Mouse (Mus musculus): Measurements from ENCODE around the gene Hoxa6. TPM values are rescaled to one million over a fixed set of nuclear protein-coding genes. Genes with fewer than 3 reads are reported as not detected.

Gene Hoxa6
- total RNA-seq, 2 experiments from 2014 or later = 3.0 to 3.5 TPM

DNA sequence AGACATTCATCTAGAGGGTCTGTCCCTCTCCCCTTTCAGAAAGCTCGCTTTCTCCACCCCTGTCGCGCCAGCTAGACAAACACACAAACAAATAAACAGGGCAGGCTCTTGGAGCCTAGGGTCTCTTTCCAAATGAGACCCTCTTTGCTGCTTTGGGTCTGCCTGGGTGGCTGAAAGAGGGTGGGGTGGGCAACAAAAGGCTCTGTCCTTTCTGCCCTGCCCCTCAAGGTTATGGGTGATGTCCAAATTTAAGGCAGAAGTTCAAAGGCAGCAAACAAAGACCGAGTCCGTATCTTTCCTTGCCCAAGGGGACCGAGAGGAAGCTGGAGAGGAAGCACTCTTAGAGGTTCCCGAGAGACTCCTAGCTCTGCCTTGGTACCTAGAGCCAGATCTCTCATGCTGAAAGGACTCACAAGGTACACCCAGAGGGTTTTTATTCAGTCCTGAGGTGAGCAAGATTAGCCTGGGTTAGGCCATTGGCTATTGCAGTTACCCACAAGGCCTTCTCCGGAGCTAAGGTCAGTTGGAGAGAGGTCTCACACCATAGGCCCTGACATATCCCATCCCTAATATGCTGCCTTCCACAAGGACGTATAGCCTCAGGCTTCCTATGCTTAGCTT lies 32.6 kb upstream of the Hoxa6 start:
- DNase-seq (ENCODE audit: low spot score in 2 of 2) = no peak

DNA sequence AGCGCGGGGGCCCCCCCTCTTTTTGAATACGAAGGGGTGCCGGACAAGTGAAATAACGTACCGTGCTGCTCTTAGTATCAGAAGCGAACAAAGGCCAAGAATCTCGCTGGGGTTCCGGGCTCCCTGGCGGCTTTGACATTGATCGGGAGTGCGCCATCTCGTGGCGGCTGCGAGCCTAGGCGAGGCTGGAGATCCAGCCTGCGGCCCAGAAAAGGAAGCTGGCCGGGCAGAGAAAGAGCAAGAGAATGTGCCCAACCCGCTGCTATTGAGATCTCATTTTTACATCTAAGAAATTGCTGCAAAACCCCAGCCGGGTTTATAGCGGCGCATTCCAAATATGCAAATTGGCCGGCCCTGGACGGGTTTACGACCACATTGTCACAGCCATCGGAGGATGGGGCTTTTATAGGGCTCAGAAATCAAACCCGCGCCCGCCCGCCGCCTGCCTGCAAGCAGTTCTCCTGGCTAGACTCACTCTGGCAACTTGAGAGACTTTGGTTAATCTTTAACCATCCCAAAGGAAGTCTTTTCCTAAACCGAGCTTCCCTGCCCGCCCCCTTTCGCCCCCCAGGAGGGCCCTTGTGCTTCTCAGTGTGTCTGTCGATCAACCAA lies 32.0 kb upstream of the Hoxa6 start, which contains the start of gene Hoxa10:
Gene Hoxa10 (minus strand): TSS at position 466 of the 612 bp plus-strand sequence.
- peak; percentile 90 to 93 for DNase-seq (ENCODE audit: low spot score in 2 of 2)

GRCm38 (mm10) chr6:52239625-52240388 lies 31.3 kb upstream of the Hoxa6 start:
- no peak for DNase-seq (ENCODE audit: low spot score in 2 of 2)

- no peak for DNase-seq (ENCODE audit: low spot score in 2 of 2)
Observed at GRCm38 (mm10) chr6:52238976-52239375, 30.5 kb upstream of the Hoxa6 start.

- DNase-seq (ENCODE audit: low spot score in 2 of 2) = no peak
Observed at GRCm38 (mm10) chr6:52238155-52238545, 29.6 kb upstream of the Hoxa6 start.

GRCm38 (mm10) chr6:52237346-52238154 lies 29.0 kb upstream of the Hoxa6 start:
- no peak for DNase-seq (ENCODE audit: low spot score in 2 of 2)

DNA sequence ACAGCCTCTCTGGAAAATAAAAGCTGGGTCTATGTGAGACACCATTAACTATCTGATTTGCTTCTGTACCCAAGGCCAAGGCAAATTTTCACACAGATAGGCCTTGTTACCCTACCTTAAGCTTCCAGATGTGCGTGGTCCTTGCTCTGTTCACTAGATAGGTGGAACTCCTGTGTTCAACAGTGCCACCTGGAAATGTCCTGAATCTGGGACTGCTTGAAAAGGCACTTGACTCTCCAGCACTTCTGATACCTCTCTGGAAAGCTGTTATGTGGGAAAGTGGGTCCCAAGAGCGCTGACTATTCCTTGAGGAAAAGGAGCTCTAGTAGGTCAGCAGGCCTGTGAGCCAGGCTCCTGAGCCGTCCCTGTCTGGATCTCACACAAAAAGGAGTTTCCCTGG lies 28.3 kb upstream of the Hoxa6 start:
- DNase-seq (ENCODE audit: low spot score in 2 of 2) = no peak

GRCm38 (mm10) chr6:52235866-52236265 lies 27.3 kb upstream of the Hoxa6 start:
- DNase-seq (ENCODE audit: low spot score in 2 of 2) = no peak

GRCm38 (mm10) chr6:52235267-52235666 lies 26.7 kb upstream of the Hoxa6 start:
- DNase-seq (ENCODE audit: low spot score in 2 of 2) = no peak

- peak; percentile 58 to 74 for DNase-seq (ENCODE audit: low spot score in 2 of 2)
Observed at GRCm38 (mm10) chr6:52234428-52235140, 26.1 kb upstream of the Hoxa6 start.

DNA sequence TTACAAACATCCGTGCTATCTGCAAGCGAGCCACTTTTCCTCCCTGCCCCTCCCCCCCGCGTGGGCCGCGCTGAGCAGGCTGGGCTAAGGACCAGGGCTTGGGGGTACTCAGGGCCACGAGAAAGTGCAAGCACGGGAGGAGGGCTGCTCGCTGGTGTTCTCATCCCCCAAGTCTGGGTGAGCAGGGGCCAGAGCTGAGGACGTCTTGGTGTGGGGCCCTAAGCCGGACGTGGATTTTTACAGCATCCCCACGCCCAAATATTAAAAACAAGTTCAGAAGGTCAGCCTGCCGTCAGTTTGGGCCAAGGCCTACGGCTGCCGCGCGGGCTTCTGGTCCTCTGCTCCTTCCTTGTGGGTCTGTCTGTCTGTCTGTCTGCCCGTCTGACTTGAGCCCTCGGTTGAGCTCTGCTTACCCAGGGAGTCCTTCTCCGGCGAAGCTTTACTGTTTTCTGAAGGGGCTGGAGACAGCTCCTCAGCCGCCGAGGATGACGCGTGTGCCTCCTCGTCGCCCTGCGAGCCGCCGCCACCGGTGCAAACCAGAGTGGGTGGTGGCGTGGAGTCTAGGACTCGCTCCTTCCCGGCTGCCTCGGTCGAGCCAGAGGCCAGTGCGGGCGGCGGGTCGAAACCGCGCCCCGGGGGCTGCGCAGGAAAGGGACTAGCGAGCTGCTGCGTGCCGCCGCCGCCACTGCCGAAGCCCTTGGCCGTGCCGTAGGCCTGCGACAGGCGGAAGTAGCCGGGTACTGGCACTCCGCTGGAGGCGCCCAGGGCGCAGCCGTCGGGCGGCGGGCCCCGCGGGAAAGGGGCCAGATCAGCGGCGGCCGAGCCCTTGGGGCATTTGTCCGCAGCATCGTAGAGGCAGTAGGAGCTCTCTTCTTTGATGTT lies 25.3 kb upstream of the Hoxa6 start:
- peak; percentile 44 to 88 for DNase-seq (ENCODE audit: low spot score in 2 of 2)

GRCm38 (mm10) chr6:52232984-52233545 lies 24.5 kb upstream of the Hoxa6 start:
- DNase-seq (ENCODE audit: low spot score in 2 of 2) = no peak

DNA sequence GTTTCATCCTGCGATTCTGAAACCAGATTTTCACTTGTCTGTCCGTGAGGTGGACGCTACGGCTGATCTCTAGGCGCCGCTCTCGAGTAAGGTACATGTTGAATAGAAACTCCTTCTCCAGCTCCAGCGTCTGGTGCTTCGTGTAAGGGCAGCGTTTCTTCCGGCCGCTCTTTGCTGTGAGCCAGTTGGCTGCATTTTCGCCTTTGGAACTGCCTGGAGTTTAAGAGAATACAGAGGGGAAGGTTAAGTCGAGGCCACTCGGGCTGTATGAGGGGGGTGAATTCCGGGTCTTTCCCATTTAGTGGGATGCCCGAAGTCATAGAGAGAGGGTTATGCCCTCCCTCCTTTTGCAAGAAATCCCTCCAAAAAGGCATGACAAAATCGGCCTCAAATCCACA lies 24.0 kb upstream of the Hoxa6 start:
- peak in 1 of 2 experiments; percentile 56 for DNase-seq (ENCODE audit: low spot score in 2 of 2)

DNA sequence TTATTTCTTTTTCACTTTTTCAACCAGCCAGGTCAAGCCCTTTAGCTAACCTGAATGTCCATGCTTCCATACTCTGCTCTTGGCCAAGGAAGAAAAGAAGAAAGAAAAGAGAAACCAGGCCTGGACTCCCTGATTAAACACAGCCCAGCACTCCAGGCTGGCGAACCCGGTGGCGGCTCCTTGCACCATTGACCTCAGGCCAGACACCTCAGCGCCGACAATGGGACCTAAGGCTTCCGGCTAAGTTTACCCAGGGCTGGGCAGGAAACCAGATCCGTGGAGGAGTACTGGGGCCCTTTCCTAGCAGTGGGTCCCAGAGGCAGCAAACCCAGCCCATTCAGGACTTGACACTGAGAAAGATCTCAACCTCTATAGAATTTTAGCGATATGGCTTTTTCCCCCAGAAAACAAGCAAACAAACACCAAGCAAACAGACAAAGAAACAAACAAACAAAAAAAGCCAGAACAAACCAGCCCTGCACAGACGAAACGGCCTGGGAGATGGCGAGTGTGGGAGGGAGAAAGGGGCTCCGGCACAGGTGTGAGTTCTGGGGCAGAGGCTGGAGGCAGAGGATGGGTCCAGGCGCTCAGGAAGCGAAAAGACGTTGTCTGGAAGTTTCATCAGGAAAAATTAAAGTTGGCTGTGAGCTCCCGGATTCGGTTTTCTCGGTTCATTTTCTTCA lies 23.5 kb upstream of the Hoxa6 start:
- no peak for DNase-seq (ENCODE audit: low spot score in 2 of 2)

- peak in 1 of 2 experiments; percentile 62 for DNase-seq (ENCODE audit: low spot score in 2 of 2)
Observed at GRCm38 (mm10) chr6:52230516-52231165, 22.1 kb upstream of the Hoxa6 start, which contains the start of gene Hoxa9. Hoxa9 (minus strand) TSS chr6:52231089.

DNA sequence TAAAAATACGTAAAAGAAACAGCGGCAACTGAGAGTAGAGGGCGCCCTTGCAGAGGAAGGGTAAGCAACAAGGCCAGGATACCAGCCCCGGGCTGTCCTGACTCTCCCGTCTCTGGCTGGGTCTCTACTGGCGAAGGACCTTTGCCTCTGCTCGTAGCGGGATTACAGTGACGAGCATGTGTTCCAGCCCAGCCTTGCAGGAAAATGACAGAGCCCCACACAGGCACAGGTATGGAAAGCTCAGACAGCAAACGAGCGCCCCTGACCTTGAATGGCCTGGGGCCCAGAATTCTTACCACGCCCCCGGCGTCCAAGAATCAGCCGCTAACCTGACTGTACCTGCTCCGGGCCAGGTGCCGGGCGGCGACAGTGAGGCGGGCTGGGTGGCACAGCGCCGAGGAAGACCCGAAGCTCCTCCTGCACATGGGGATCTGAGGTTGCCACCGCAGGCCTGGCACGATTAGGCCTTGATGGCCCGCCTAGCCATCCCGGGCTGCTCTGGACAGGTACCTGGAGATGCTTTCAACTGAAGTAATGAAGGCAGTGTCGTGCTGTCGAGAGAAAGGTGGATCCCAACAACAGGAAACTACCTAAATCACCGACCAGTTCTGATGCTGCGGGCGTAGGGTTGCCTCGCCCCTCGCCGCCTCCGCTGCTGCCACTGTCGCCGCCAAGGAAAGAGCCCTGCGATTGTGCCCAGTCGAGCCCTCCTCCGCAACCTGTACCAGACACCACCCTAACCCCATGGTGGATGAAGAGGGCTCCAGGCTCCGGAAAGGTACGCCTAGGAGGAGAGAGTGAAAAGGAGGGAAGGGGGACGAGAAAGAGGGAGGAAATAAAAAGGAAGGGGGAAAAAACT lies 21.3 kb upstream of the Hoxa6 start:
- peak in 1 of 2 experiments; percentile 55 for DNase-seq (ENCODE audit: low spot score in 2 of 2)
